Mouse (Mus musculus) liver, embryonic 14.5 days (tissue): ENCODE data around the gene Sbno2.

ENCODE experiments used
- CTCF ChIP-seq: IDR thresholded peaks from 2 replicates; pipeline ENCODE4 v1.5.1; 2016; ENCODE audit warnings: antibody characterized with exemption, low read depth, control low read depth
- EP300 ChIP-seq: IDR thresholded peaks from 2 replicates; pipeline ENCODE4 v1.6.1; 2016; ENCODE audit warnings: antibody characterized with exemption, low read depth

- TF ChIP-seq CTCF (no peak), EP300 (no peak)
Measured at GRCm38 (mm10) chr10:80105460-80105859, at the start of gene Sbno2.
